Mouse (Mus musculus): ENCODE data around the gene Grin2a.

Gene Grin2a

DNA sequence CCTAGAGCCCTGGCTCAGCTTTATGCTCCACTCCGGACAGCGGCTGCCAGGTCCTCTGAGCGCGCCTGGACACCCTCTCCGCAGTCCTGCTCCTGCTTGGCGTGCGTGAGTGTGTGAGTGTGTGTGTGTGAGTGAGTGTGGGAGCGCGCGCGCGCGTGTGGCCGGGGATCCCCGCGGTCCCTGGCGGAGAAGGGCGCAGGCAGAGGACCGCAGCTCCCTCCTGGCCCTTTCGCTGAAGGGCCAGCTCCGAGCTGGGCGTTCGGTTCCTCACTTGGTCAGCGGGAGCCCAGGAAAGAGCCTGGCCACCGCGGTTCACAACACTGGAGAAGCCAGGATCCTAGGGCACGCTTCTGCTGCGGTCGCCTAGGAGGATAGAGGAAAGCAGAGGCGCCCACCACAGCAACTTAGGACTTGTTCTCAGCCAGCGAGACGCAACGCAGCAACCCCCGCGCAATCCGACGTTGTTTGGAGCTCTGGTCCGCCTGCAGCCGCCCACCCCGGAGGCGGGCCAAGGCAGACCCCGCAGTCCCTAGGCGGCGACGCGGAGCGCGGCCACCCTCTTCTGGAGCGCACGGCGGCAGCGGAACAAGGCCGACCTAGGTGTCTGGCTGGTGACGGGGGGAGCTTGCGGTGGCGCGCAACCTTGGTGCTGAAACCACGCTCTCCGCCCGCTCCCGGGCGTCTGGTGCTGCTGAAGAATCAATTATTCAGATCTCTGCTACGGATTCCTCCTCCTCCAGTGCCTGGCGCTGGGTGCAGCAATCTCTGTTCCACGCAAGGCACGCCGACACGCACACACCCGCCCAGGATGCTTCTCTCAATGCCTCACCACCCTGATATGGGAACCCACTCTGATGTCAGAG lies at the start of gene Grin2a:
TSS of gene Grin2a (minus strand) at position 610 of the 863 bp plus-strand sequence.
- in situ Hi-C loops (cut with MboI, MseI) = no loop called here

- in situ Hi-C loops (cut with MboI, MseI) = no loop called here
These were observed 40.3 kb upstream of the Grin2a start for GRCm38 (mm10) chr16:10035582-10036215.

- in situ Hi-C loops (cut with MboI, MseI) = no loop called here
These were observed 38.1 kb upstream of the Grin2a start for GRCm38 (mm10) chr16:10033416-10033979.

DNA sequence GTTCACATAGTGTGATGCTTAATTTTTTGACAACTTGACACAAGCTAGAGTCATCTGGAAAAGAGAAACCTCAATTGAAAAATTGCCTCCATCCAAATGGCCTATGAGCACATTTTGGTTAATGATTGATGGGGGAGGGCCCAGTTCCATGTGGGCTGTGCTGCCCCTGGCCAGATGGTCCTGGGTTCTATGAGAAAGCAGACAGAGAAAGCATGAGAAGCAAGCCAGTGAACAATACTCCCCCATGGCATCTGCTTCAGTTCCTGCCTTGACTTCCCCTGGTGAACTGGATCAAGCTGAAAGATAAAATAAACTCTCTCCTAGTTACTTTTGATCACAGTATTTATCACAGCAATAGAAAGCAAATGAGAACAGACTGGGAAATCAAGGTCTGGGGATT lies 36.5 kb upstream of the Grin2a start:
- in situ Hi-C loops (cut with MboI, MseI) = no loop called here

DNA sequence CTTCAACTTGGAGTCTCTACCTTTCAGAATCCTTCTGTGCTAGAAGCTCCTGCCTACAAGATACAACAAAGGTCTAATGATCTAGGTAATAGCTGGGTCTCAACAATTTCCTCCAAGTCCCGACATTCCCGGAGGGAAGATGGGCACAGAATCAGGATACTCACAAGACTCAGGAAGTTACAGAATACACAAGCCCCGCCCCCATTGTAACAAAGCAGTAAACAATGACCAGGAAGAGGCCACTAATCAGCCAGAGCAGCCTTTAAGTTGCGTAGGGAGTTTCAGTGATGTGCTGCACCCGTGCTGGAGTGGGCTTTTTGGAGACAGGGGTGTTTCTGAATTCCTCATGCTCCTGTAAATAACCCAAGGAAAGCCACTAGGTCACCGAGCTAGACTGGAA lies 31.4 kb upstream of the Grin2a start:
- in situ Hi-C loops (cut with MboI, MseI) = no loop called here

DNA sequence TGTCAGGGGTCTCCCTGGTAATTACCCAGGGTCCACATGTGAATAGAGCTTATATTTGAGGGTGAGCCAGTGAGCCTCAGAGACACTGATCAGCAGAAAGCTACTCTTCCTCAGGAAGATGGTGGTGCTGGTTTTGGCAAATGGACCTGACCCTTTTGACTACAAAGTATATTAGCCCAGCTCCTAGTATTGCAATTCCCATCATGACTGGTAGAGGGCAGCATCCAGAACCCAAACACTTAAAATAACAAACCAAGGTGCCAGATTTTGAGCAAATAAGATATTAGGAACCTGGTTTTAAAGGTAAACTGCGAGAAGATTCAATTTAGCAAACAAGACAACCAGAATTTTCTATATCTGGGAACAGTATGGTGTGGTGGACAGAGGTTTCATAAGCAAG lies 14.4 kb upstream of the Grin2a start:
- in situ Hi-C loops (cut with MboI, MseI) = loop anchor here (10.0 kb wide), 1 partner anchor 405 kb away; no protein-coding TSS in a partner anchor

GRCm38 (mm10) chr16:10005606-10006005 lies 10.2 kb upstream of the Grin2a start:
- in situ Hi-C loops (cut with MboI, MseI) = no loop called here

GRCm38 (mm10) chr16:10004096-10004495 lies 8.7 kb upstream of the Grin2a start:
- in situ Hi-C loops (cut with MboI, MseI) = no loop called here

- in situ Hi-C loops (cut with MboI, MseI) = no loop called here
These were observed 7.6 kb upstream of the Grin2a start for GRCm38 (mm10) chr16:10003001-10003400.

- in situ Hi-C loops (cut with MboI, MseI) = no loop called here
These were observed 6.2 kb upstream of the Grin2a start for GRCm38 (mm10) chr16:10001601-10002000.

- in situ Hi-C loops (cut with MboI, MseI) = no loop called here
These were observed 4.6 kb upstream of the Grin2a start for GRCm38 (mm10) chr16:9999926-10000325.

GRCm38 (mm10) chr16:9997931-9998330 lies 2.6 kb upstream of the Grin2a start:
- in situ Hi-C loops (cut with MboI, MseI) = no loop called here

DNA sequence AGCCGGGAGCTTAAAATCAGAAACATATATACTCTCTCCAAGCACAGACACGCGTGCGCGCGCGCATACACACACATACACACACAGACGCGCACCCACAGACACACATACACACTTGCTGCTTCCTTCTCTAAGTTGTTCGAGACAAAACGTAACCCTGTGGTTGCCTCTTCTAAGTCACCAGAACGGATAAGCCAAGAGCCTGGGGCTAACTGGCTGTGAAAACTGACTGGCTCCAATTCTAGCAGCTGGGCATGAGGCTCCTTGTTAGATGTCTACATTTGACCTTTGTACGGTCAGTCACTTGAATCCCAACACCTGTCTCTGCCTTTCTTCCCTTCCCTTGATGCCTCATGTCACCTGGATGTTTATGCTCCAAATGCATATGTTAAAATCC lies 452 bp upstream of the Grin2a start:
- in situ Hi-C loops (cut with MboI, MseI) = no loop called here

GRCm38 (mm10) chr16:9994041-9994950 lies 1.1 kb downstream of the Grin2a start:
- in situ Hi-C loops (cut with MboI, MseI) = no loop called here

DNA sequence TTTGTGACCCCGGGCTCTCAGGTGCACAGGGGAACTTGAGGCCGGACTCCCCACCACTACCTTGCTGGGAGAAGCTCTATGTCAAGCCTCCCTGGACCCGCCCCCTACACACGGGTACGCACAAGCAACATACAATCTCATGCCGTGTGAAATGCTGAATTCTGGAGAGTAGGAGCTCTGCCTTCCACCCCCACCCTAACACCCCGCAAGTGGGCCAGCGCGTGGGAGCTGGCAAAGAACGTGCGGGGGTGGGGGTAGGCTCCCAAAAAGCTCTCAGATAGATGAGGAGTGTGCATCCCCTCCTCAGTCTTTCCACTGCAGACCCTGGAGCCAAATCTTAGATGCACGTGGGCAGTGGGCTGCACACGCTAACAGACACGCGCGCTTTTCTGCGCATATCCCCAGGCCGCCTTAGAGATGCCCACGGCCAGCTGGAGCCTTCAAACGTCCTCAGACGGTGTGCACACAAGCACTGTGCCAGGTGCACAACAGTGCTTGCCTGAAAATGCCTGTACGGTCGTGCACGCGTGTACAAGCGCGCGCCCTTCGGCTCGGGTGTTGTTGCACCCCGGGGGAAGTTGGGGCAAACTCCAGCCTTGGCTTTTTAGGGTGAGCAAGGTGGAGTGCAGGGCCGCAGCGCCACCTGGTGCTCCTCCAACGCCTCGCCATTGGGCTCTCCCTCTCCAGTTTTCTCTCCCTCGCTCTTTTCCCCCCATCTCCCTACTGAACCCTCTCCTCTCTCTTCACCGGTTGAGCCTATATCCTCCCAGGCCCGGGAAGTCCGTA lies 1.9 kb downstream of the Grin2a start:
- in situ Hi-C loops (cut with MboI, MseI) = no loop called here

DNA sequence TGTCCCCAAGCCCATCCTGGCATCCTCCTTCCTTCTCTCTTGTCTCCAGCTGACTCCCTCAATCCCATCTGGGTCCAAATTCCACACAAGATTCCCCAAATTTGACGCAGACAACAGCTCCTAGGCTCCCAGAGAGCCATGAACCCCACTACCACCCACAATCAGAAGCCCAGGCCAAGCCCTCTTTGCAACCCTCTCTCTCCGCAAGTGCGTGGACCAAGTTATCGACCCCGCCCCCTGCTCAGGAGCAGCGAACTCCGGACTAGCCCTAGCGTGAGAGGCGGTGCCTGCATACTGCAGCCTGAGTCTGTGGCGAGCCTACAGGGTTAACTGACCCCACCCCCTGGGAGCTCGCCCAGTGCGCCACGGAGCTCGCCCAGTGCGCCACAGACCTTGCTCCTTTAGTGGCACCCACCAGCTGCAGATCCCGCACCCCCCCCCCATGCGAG lies 2.6 kb downstream of the Grin2a start:
- in situ Hi-C loops (cut with MboI, MseI) = no loop called here

GRCm38 (mm10) chr16:9992076-9992772 lies 3.1 kb downstream of the Grin2a start:
- in situ Hi-C loops (cut with MboI, MseI) = no loop called here

DNA sequence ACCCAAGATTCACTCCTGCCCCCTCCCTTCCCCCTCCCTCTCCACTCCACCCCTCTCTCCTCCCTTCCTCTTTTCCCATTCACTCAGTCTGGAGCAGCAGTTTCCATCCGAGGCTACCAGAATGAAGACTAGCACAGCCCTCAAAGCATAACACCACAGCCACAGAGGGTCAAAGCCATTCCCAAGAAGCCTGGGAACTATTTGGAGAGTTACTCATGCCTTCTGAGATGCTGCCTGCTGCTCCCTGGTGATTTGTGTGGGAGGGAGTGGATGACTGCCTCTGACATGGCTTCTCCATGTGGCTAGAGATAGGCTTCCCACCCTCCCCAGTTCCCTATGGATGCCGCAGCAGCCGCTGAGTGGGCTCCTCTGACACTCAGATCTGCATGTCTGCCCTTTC lies 10.3 kb downstream of the Grin2a start:
- in situ Hi-C loops (cut with MboI, MseI) = no loop called here

GRCm38 (mm10) chr16:9980641-9981040 lies 14.7 kb downstream of the Grin2a start:
- in situ Hi-C loops (cut with MboI, MseI) = no loop called here

DNA sequence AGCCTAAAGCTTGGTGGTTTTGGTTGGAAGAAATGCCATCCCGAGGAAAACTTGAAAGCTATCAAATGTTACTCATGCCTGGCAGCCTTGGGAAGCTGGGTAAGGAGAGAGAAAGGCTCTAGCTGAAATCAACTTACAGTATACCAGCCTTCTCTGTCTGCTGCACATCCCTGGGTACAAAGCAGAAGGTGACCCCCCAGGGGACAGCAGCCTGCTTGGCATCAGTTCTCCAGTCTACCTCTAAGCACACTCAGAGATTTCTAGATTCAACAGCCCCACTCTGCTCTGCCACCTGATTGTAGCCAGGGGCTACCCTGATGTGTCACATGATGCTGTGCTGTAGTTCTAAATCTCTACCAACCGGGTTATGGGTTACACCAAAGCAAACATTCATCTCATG lies 17.2 kb downstream of the Grin2a start:
- in situ Hi-C loops (cut with MboI, MseI) = no loop called here
